9 mouse cellular contexts compared by ENCODE assay signal in the genomic region with DNA sequence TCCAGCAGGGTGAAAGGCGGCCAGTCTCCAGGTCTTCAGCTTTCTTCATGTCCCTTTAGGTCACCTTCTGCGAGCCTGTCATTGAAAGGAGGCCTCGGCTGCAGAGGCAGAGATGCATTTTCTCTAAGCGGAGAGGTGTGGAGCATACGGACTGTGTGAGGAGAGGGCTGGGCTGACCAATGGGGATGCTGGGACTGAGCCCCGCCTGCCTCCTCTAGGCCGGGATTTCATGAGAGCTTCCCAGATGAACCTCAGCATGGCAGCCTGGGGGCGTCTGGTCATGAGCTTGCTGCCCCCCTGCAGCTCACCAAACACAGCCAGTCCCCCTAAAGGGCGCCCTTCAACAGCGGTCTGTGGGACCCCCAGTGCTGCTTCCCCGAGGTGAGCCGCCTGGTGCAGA. TPM values are rescaled to one million over a fixed set of nuclear protein-coding genes. Genes with fewer than 3 reads are reported as not detected.
DNase-seq lines count a peak whose midpoint lies in the region; ATAC-seq and TF ChIP-seq lines count a peak whose summit lies in the region.
"Had no signal": no experiment of that assay in that cellular context is flagged by ENCODE, and none has a peak within 500 bp of the region (broad histone marks: within the 10 kb centered on the region; RNA-seq: fewer than 3 reads in every experiment).

No protein-coding gene starts in this region.

- peak overlapping the region; percentile 54 for H3K4me2 ChIP-seq in kidney, embryonic 15.5 days
- H3K4me2 ChIP-seq in forebrain, embryonic 12.5 days = peak overlapping the region; percentile 35
- peak overlapping the region; percentile 58 for H3K4me2 ChIP-seq in limb, embryonic 13.5 days (replicated peaks)
- H3K4me2 ChIP-seq in neural tube, embryonic 14.5 days (ENCODE audit: low read depth, low read length) = peak overlapping the region; percentile 35; the same call in 1 of the 2 replicates

- peaks cover 11% of the 10 kb centered on the region for H3K4me1 ChIP-seq in kidney, embryonic 15.5 days
- peaks cover 10% of the 10 kb centered on the region for H3K4me1 ChIP-seq in forebrain, embryonic 12.5 days
- H3K4me1 ChIP-seq in limb, embryonic 13.5 days = peaks cover 10% of the 10 kb centered on the region
- no peaks in the 10 kb centered on the region for H3K4me1 ChIP-seq in neural tube, embryonic 14.5 days (ENCODE audit: control insufficient read depth, insufficient read depth, low read length)
- H3K4me1 ChIP-seq in kidney, adult 2 months (ENCODE audit: control insufficient read depth, insufficient read depth, low read length) = no peaks in the 10 kb centered on the region

- ATAC-seq in kidney, embryonic 15.5 days (replicated peaks; ENCODE audit: low FRiP score) = 0 out of 2 replicates have a peak, but pooled peaks have one; percentile 67
- ATAC-seq in forebrain, embryonic 12.5 days (ENCODE audit: low FRiP score) = peak; percentile 49; the same call in 1 of the 2 replicates
- peak; percentile 64 for ATAC-seq in limb, embryonic 13.5 days (ENCODE audit: low FRiP score, low read depth)
- no peak; the same call in 1 of the 2 replicates for ATAC-seq in neural tube, embryonic 14.5 days (ENCODE audit: low read depth)
- ATAC-seq in CD4-positive, CD25-positive, alpha-beta regulatory T cell, adult 4 months = no peak

- no peak for DNase-seq in kidney, postnatal 10 days
- no peak for DNase-seq in layer of hippocampus, postnatal 25 days (ENCODE audit: extremely low spot score in 1 of 2, low spot score in 1 of 2)
- DNase-seq in kidney, adult 2 months = no peak

- WGBS in kidney, embryonic 15.5 days = 17% methylated on average over 12 of the region's 12 CpGs
- WGBS in forebrain, embryonic 12.5 days = 12% methylated on average over 12 of the region's 12 CpGs
- WGBS in limb, embryonic 13.5 days = 7% methylated on average over 12 of the region's 12 CpGs
- WGBS in neural tube, embryonic 14.5 days = 11% methylated on average over 12 of the region's 12 CpGs
- 45% methylated on average over 12 of the region's 12 CpGs for WGBS in kidney, adult 2 months

- H3K9me3 ChIP-seq in kidney, embryonic 15.5 days (replicated peaks) = no peaks in the 10 kb centered on the region
- H3K9me3 ChIP-seq in forebrain, embryonic 12.5 days = no peaks in the 10 kb centered on the region
- no peaks in the 10 kb centered on the region for H3K9me3 ChIP-seq in limb, embryonic 13.5 days
- no peaks in the 10 kb centered on the region for H3K9me3 ChIP-seq in neural tube, embryonic 14.5 days (ENCODE audit: control insufficient read depth, low read length)
- H3K9me3 ChIP-seq: G1E had no signal

- no peak for TF ChIP-seq POLR2A in kidney, adult 2 months (IDR thresholded peaks at IDR 0.05; ENCODE audit: low read depth, low read length)

- no peaks in the 10 kb centered on the region; the same call in 1 of the 2 replicates for H3K36me3 ChIP-seq in kidney, embryonic 15.5 days
- 0 out of 2 replicates have a peak, but pooled peaks cover 3% of the 10 kb centered on the region for H3K36me3 ChIP-seq in forebrain, embryonic 12.5 days (replicated peaks)
- peaks cover 10% of the 10 kb centered on the region for H3K36me3 ChIP-seq in limb, embryonic 13.5 days
- H3K36me3 ChIP-seq in neural tube, embryonic 14.5 days (ENCODE audit: control insufficient read depth, insufficient read depth, low read length) = no peaks in the 10 kb centered on the region
- H3K36me3 ChIP-seq in kidney, adult 2 months (ENCODE audit: control insufficient read depth, insufficient read depth, low read length) = no peaks in the 10 kb centered on the region

- TF ChIP-seq CTCF in kidney, adult 2 months (conservative IDR thresholded peaks at IDR 0.05; ENCODE audit: insufficient read depth, insufficient read length, low read depth, low read length) = no peak

- peak overlapping the region; percentile 21 for H3K4me3 ChIP-seq in kidney, embryonic 15.5 days (replicated peaks)
- peak overlapping the region; percentile 4; the same call in 1 of the 2 replicates for H3K4me3 ChIP-seq in forebrain, embryonic 12.5 days (replicated peaks)
- peak overlapping the region; percentile 22 for H3K4me3 ChIP-seq in limb, embryonic 13.5 days
- no peak overlapping the region for H3K4me3 ChIP-seq in neural tube, embryonic 14.5 days (ENCODE audit: low read depth, low read length)
- H3K4me3 ChIP-seq in kidney, adult 2 months (ENCODE audit: insufficient read depth, low read depth, low read length) = no peak overlapping the region

- no peaks in the 10 kb centered on the region for H3K27me3 ChIP-seq in kidney, embryonic 15.5 days
- H3K27me3 ChIP-seq in forebrain, embryonic 12.5 days = no peaks in the 10 kb centered on the region
- H3K27me3 ChIP-seq in limb, embryonic 13.5 days = no peaks in the 10 kb centered on the region
- no peaks in the 10 kb centered on the region for H3K27me3 ChIP-seq in neural tube, embryonic 14.5 days (ENCODE audit: control insufficient read depth, insufficient read depth, low read length)
- no peaks in the 10 kb centered on the region for H3K27me3 ChIP-seq in kidney, adult 2 months (replicated peaks; ENCODE audit: control insufficient read depth, insufficient read depth, low read length)

- peak overlapping the region; percentile 39 for H3K9ac ChIP-seq in kidney, embryonic 15.5 days
- H3K9ac ChIP-seq in forebrain, embryonic 12.5 days = peak overlapping the region; percentile 5; the same call in 1 of the 2 replicates
- H3K9ac ChIP-seq in limb, embryonic 13.5 days = peak overlapping the region; percentile 45; the same call in 1 of the 2 replicates
- 0 out of 2 replicates have a peak overlapping the region, but pooled peaks have one; percentile 25 for H3K9ac ChIP-seq in neural tube, embryonic 14.5 days (replicated peaks; ENCODE audit: low read depth, low read length)

- no peak overlapping the region for H3K27ac ChIP-seq in kidney, embryonic 15.5 days
- H3K27ac ChIP-seq in forebrain, embryonic 12.5 days = no peak overlapping the region
- no peak overlapping the region for H3K27ac ChIP-seq in limb, embryonic 13.5 days
- H3K27ac ChIP-seq in neural tube, embryonic 14.5 days (ENCODE audit: low read depth, low read length) = no peak overlapping the region
- no peak overlapping the region for H3K27ac ChIP-seq in kidney, adult 2 months (ENCODE audit: insufficient read depth, low read depth, low read length)

RNA-seq across cellular contexts. Expression of gene Pkn3, which starts 7.1 kb away (rescaled TPM):
- 11.5 and 13.2 TPM in 2 replicates for polyA plus RNA-seq in kidney, embryonic 15.5 days (2015; fragmentation: Nextera tagmentation; extraction: Ambion mirVana)
- 10.3 TPM in 2 replicates for polyA plus RNA-seq in forebrain, embryonic 12.5 days (2016; fragmentation: Nextera tagmentation; extraction: Ambion mirVana)
- polyA plus RNA-seq in limb, embryonic 13.5 days (2015; fragmentation: Nextera tagmentation; extraction: Ambion mirVana) = 8.6 and 10.0 TPM in 2 replicates
- 0.70 and 1.5 TPM in 2 replicates for polyA plus RNA-seq in neural tube, embryonic 14.5 days (2014; fragmentation: Nextera tagmentation; extraction: Ambion mirVana)
- 1 to 10 TPM; 1.2 to 1.9 TPM for total RNA-seq in layer of hippocampus, postnatal 25 days (2021)
- under 1 TPM; 0.16 to 0.48 TPM for polyA plus RNA-seq in CD4-positive, CD25-positive, alpha-beta regulatory T cell, adult 4 months (2017; shearing (Covaris generic))
- polyA plus RNA-seq in kidney, adult 2 months (2012; rRNA removed) = 4.7 and 4.8 TPM in 2 replicates

RNA-seq across cellular contexts. Expression of gene Zdhhc12, which starts 8.8 kb away (rescaled TPM):
- 35.2 and 37.7 TPM in 2 replicates for polyA plus RNA-seq in kidney, embryonic 15.5 days (2015; fragmentation: Nextera tagmentation; extraction: Ambion mirVana)
- 22.9 TPM in 2 replicates for polyA plus RNA-seq in forebrain, embryonic 12.5 days (2016; fragmentation: Nextera tagmentation; extraction: Ambion mirVana)
- polyA plus RNA-seq in limb, embryonic 13.5 days (2015; fragmentation: Nextera tagmentation; extraction: Ambion mirVana) = 25.3 and 27.9 TPM in 2 replicates
- polyA plus RNA-seq in neural tube, embryonic 14.5 days (2014; fragmentation: Nextera tagmentation; extraction: Ambion mirVana) = 24.6 and 28.8 TPM in 2 replicates
- total RNA-seq in layer of hippocampus, postnatal 25 days (2021) = 10 to 100 TPM in 1 of 2 experiments, 1 to 10 TPM in 1; 9.9 to 11.4 TPM
- polyA plus RNA-seq in CD4-positive, CD25-positive, alpha-beta regulatory T cell, adult 4 months (2017; shearing (Covaris generic)) = 10 to 100 TPM; 32.3 to 44.9 TPM
- 49.0 and 69.1 TPM in 2 replicates for polyA plus RNA-seq in kidney, adult 2 months (2012; rRNA removed)

RNA-seq across cellular contexts. Expression of gene Set, which starts 27.5 kb away (rescaled TPM):
- 486 and 529 TPM in 2 replicates for polyA plus RNA-seq in kidney, embryonic 15.5 days (2015; fragmentation: Nextera tagmentation; extraction: Ambion mirVana)
- 774 and 776 TPM in 2 replicates for polyA plus RNA-seq in forebrain, embryonic 12.5 days (2016; fragmentation: Nextera tagmentation; extraction: Ambion mirVana)
- polyA plus RNA-seq in limb, embryonic 13.5 days (2015; fragmentation: Nextera tagmentation; extraction: Ambion mirVana) = 514 and 554 TPM in 2 replicates
- 315 and 363 TPM in 2 replicates for polyA plus RNA-seq in neural tube, embryonic 14.5 days (2014; fragmentation: Nextera tagmentation; extraction: Ambion mirVana)
- total RNA-seq in layer of hippocampus, postnatal 25 days (2021) = 100 to 1,000 TPM; 187 to 188 TPM
- 100 to 1,000 TPM; 362 to 387 TPM for polyA plus RNA-seq in CD4-positive, CD25-positive, alpha-beta regulatory T cell, adult 4 months (2017; shearing (Covaris generic))
- polyA plus RNA-seq in kidney, adult 2 months (2012; rRNA removed) = 30.4 and 37.4 TPM in 2 replicates

RNA-seq across cellular contexts. Expression of gene Wdr34, which starts 36.0 kb away (rescaled TPM):
- 34.8 and 40.7 TPM in 2 replicates for polyA plus RNA-seq in kidney, embryonic 15.5 days (2015; fragmentation: Nextera tagmentation; extraction: Ambion mirVana)
- polyA plus RNA-seq in forebrain, embryonic 12.5 days (2016; fragmentation: Nextera tagmentation; extraction: Ambion mirVana) = 42.3 and 42.5 TPM in 2 replicates
- 40.4 and 42.5 TPM in 2 replicates for polyA plus RNA-seq in limb, embryonic 13.5 days (2015; fragmentation: Nextera tagmentation; extraction: Ambion mirVana)
- 57.4 and 74.1 TPM in 2 replicates for polyA plus RNA-seq in neural tube, embryonic 14.5 days (2014; fragmentation: Nextera tagmentation; extraction: Ambion mirVana)
- 10 to 100 TPM; 32.5 to 33.0 TPM for total RNA-seq in layer of hippocampus, postnatal 25 days (2021)
- 1 to 10 TPM; 1.5 to 2.0 TPM for polyA plus RNA-seq in CD4-positive, CD25-positive, alpha-beta regulatory T cell, adult 4 months (2017; shearing (Covaris generic))
- 32.0 and 37.8 TPM in 2 replicates for polyA plus RNA-seq in kidney, adult 2 months (2012; rRNA removed)

RNA-seq across cellular contexts. Expression of gene Zer1, which starts 39.8 kb away (rescaled TPM):
- 7.2 and 8.6 TPM in 2 replicates for polyA plus RNA-seq in kidney, embryonic 15.5 days (2015; fragmentation: Nextera tagmentation; extraction: Ambion mirVana)
- polyA plus RNA-seq in forebrain, embryonic 12.5 days (2016; fragmentation: Nextera tagmentation; extraction: Ambion mirVana) = 9.2 and 9.5 TPM in 2 replicates
- polyA plus RNA-seq in limb, embryonic 13.5 days (2015; fragmentation: Nextera tagmentation; extraction: Ambion mirVana) = 11.2 and 12.5 TPM in 2 replicates
- 16.0 and 20.9 TPM in 2 replicates for polyA plus RNA-seq in neural tube, embryonic 14.5 days (2014; fragmentation: Nextera tagmentation; extraction: Ambion mirVana)
- total RNA-seq in layer of hippocampus, postnatal 25 days (2021) = 100 to 1,000 TPM; 191 to 213 TPM
- polyA plus RNA-seq in CD4-positive, CD25-positive, alpha-beta regulatory T cell, adult 4 months (2017; shearing (Covaris generic)) = 10 to 100 TPM; 18.5 to 25.5 TPM
- 45.8 and 59.5 TPM in 2 replicates for polyA plus RNA-seq in kidney, adult 2 months (2012; rRNA removed)

Comparison
In these comparisons a context has a peak if more than half of its experiments do, and no peak if none do; other contexts are left out.
1. H3K4me3 ChIP-seq: peak in kidney, embryonic 15.5 days (single experiment), forebrain, embryonic 12.5 days (single experiment) and limb, embryonic 13.5 days (single experiment); none in neural tube, embryonic 14.5 days (single experiment) and kidney, adult 2 months (single experiment).
2. ATAC-seq: peak in kidney, embryonic 15.5 days (single experiment), forebrain, embryonic 12.5 days (single experiment) and limb, embryonic 13.5 days (single experiment); none in neural tube, embryonic 14.5 days (single experiment) and CD4-positive, CD25-positive, alpha-beta regulatory T cell, adult 4 months (single experiment).
3. Peak in every context shown above with its lines, with median percentiles within 50 percentile points of each other: H3K4me2 ChIP-seq and H3K9ac ChIP-seq.